Mouse (Mus musculus) E14TG2a.4 (cell line): ENCODE results near the gene Otor.
A peak's percentile ranks its signal among the peaks of the same experiment; 100 is the strongest.

Experiments
- CTCF ChIP-seq: conservative IDR thresholded peaks from 2 replicates; pipeline ENCODE4 v1.5.1; 2014; ENCODE audit warnings: low read length
- NANOG ChIP-seq: IDR thresholded peaks from 2 replicates; pipeline ENCODE4 v1.6.1; 2014; ENCODE audit warnings: borderline replicate concordance, low read length, mixed read lengths
- POU5F1 ChIP-seq: IDR thresholded peaks from 2 replicates; pipeline ENCODE4 v1.6.1; 2014; ENCODE audit warnings: low read length, borderline replicate concordance

DNA sequence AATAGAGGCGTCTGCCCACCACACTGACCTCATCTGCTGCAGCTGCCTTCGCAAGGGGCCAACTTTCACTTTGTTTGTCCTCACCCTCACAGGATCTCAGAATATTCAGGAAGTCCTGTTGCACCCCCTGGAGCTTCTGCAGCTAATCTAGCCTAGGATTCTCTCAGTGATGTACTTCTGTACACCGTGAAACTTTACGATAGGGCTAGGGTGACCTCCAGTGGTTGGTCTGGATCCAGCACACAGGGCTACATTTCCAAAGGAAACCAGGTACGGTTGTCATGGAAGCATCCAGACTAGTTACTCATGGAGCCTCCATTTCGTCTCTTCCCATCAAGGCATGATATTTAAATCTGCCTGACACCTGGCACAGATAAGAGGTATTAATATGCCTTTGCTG lies 15.5 kb downstream of the Otor start:
- TF ChIP-seq CTCF, result peak; percentile 59
- no peak for TF ChIP-seq POU5F1
- no peak for TF ChIP-seq NANOG
